Mouse (Mus musculus) ovary, adult 18-20 months (tissue): ENCODE results near the gene Eno3.
A peak's percentile ranks its signal among the peaks of the same experiment; 100 is the strongest.

ENCODE experiments used
- DNase-seq: peaks from one replicate; pipeline ENCODE4 v3.0.0; 2022; ENCODE audit warnings: low spot score, mixed read lengths

The Eno3 gene

GRCm38 (mm10) chr11:70644564-70645103, 12.4 kb upstream of the Eno3 start:
- no peak for DNase-seq

GRCm38 (mm10) chr11:70645461-70646258, 11.3 kb upstream of the Eno3 start:
- no peak for DNase-seq

DNA sequence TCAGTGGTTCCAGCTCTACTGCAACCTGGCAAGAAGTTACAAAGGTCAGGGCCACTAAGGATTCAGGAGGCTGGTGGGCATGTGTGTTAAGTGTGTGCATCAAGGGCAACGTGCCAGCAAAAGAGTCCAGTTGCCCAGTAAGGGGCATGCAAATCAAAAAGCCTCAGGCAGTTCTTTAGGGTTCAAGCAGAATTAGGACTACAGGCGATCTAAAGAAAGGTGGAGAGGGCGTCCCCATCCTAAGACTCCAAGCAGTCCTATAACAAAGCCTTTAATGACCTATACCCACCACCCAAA, 10.8 kb upstream of the Eno3 start:
- DNase-seq = no peak

- DNase-seq = peak; percentile 95
Observed at GRCm38 (mm10) chr11:70646691-70647650, 10.0 kb upstream of the Eno3 start, which contains the start of the genes Rnf167 and Slc25a11. Gene Rnf167, plus strand, starts transcription at chr11:70647235. Gene Slc25a11, minus strand, starts transcription at chr11:70647479.

- DNase-seq = no peak
Observed at GRCm38 (mm10) chr11:70647716-70648420, 9.1 kb upstream of the Eno3 start.

GRCm38 (mm10) chr11:70648512-70648911, 8.5 kb upstream of the Eno3 start:
- DNase-seq = no peak

GRCm38 (mm10) chr11:70649185-70649734, 7.7 kb upstream of the Eno3 start:
- DNase-seq = no peak

DNA sequence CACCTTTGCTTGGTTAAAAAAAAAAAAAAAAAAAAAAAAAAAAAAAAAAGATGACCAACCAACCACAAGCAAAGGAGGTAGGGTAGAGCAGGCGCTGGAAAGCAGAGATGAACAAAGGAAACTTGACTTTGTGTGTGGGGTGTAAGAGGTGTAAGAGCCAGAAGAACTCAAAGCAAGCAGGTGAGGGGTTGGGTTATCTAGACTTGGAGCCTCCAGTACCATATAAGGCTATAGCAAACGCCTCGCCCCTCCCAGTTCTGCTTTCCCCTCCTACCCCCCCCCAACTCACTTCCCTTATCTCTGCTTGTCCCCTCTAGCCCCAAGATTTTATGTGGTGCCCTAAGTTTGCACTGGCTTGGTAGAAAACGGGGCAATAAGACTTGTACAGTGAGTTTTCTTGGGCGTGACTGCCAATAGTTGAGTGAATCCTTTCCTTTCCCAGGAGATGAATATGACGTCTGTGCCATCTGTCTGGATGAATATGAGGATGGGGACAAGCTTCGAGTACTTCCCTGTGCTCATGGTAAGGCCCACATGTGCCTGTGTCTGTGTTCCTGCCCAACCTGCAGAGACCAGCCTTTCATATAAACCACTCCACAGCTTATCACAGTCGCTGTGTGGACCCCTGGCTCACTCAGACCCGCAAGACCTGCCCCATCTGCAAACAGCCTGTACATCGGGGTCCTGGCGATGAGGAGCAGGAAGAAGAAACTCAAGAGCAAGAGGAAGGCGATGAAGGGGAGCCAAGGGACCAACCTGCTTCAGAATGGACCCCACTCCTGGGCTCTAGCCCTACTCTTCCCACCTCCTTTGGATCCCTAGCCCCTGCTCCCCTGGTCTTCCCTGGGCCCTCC, 6.5 kb upstream of the Eno3 start:
- no peak for DNase-seq

GRCm38 (mm10) chr11:70651391-70651790, 5.6 kb upstream of the Eno3 start:
- no peak for DNase-seq

DNA sequence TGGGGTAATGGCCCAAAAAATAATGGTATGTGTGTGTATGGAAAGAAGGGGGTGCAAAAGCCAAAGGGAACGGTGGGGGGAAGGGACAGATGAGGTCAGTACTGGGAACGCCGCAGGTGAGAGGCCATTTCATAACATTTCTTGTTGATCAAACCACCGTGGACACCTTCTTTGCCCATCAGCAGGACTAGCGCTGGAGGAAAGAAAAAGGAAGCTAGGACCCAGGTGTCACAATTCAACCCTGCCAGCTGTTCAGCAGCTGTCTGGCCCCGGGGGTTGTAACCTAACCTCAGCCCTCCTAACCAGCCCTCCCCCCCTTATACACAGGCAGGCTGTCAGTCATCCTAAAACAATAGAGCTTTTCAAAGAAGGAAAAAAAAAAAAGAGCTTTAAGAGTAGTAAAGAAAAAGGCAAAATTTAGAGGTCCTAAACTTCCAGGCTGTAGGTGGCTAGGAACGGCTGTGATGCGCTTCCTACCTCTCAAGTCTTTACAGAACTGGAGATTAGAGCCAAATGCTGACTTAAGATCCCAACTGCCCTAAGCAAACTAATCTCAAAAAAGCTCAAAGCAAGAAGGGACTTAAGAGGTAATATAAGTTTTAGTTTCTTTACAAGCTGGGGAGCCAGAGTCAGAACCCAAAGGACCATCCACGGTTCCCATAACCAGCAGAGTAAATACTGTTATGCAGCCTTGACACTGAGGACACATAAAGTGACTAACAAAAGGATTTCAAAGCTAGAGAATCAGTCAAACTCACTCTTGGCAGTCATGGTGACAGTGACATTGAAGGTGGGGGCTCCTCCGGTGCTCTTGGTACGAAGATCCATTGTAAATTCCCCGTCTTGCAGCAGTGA, 4.7 kb upstream of the Eno3 start:
- no peak for DNase-seq

- DNase-seq = no peak
Observed at GRCm38 (mm10) chr11:70652884-70653344, 4.1 kb upstream of the Eno3 start.

DNA sequence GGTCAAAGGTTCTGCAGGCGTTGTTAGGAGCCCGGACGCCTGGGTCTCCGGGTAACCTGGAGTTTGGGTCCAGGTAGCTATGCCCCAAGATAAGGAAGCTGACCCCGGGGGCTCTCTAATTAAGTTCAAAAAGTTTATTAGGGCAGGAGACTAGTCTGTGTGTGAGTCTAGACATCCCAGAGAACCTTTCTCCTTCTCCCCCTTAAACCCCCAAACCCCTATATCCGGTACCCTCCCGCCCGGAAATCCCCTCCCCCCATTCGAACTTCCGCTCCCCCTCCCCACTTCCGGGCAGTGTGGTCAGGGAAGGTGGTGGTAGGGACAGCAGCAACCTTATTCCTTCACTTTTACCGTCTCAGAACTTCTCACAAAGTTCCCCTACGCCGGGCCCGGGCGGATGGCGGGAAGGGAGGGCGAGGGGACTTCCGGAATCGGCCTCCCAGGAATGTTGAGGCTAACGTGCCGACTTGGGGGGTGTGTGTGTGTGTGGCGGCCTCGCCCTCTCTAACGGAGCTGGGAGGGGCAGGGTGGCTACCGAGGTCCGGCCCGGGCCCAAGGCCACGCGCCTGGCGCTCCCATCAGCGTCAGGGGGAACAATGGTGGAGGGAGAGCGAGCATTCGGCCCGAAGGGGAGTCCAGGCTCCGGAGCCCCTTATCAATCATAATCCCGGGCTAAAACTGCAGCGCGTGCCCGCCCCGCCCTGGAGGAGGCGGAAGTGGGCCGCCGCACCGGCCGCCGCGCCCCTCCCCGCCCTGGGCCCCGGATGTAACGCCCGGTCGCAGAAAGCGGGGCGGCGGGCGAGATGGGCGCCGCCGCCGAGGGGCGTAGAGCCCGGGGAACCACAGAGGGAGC, 3.4 kb upstream of the Eno3 start:
- peak; percentile 54 for DNase-seq

- DNase-seq = peak; percentile 52
Observed at GRCm38 (mm10) chr11:70654198-70654922, 2.6 kb upstream of the Eno3 start, which contains the start of gene Pfn1. Gene Pfn1, minus strand, starts transcription at chr11:70654644.

DNA sequence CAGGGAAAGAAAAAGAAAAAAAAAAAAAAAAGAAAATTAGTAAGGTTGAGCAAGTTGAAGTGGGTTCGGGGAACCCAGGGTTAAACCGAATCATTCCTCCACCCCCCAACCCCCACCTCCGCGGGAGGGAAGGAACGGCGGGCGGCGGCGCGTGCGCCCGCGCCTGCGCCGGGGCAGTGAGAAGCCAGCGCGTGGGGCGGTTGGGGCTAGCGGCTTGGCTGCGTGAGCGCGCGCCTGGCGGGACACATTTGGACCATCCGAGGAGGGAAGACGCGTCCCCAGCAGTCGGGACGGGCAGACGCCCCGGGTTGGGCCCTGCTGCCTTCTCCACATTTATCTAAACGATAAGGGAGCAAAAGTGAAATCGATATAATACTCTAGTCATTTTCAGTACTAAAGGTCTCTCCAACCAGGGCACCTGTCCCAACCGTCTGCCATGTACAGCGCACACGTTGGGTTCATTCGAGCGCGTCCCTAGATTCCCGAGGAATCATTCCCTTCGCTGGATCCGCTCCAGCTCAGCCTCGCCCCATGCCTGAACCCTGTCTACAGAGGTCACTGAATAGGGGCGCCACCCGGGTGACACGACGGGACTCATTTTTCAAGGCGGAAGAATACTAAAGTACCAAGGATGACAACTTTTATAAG, 2.0 kb upstream of the Eno3 start:
- peak; percentile 71 for DNase-seq

- peak; percentile 53 for DNase-seq
Observed at GRCm38 (mm10) chr11:70655571-70656455, 1.2 kb upstream of the Eno3 start.

- DNase-seq = no peak
Observed at GRCm38 (mm10) chr11:70656456-70656927, 510 bp upstream of the Eno3 start.
